Mouse (Mus musculus): ENCODE measurements around the gene AI854703. TPM values are rescaled to one million over a fixed set of nuclear protein-coding genes. Genes with fewer than 3 reads are reported as not detected.

Gene AI854703
- polyA plus RNA-seq, 1 experiment from 2014 or later = 1.0 TPM

DNA sequence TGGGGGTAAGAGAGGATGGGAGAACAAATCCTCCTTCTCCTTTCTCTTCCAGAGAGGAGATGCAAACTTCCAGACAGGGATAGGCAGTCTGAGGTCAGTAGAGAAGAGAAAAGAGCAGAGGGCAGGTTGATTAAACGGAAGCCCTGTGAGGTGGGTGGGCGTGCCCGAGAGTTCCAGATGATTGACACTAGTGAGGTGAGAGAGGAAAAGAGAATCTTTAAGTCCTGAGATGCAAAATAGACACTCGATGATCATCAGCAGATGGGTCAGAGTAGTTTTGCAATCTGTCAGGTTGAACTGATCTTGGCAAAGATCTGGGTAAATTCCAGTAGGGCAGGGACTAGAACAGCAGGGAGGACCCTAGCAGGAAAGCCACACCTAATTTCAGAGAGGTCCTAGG is 38.2 kb downstream of the AI854703 start:
- Histone ChIP-seq H3K36me3 (ENCODE audit: control insufficient read depth, insufficient read depth) (no peaks in the 10 kb centered on the region), H3K9me3 (replicated peaks; ENCODE audit: control insufficient read depth, low read length) (no peaks in the 10 kb centered on the region), H3K27me3 (ENCODE audit: control insufficient read depth, insufficient read depth, low read length) (no peaks in the 10 kb centered on the region), H3K9ac (ENCODE audit: low read length) (no peak overlapping the region), H3K27ac (ENCODE audit: low read length) (no peak overlapping the region), H3K4me2 (ENCODE audit: low read depth, low read length) (no peak overlapping the region), H3K4me1 (ENCODE audit: control insufficient read depth, insufficient read depth, low read length) (no peaks in the 10 kb centered on the region), H3K4me3 (ENCODE audit: low read length) (no peak overlapping the region)
- WGBS = 84% methylated on average over 4 of the region's 4 CpGs
- ATAC-seq (replicated peaks; ENCODE audit: extremely low read depth, insufficient read depth, low FRiP score) = no peak

- Histone ChIP-seq H3K4me1 (ENCODE audit: control insufficient read depth, insufficient read depth, low read length) (no peaks in the 10 kb centered on the region), H3K4me2 (ENCODE audit: low read depth, low read length) (no peak overlapping the region), H3K27me3 (ENCODE audit: control insufficient read depth, insufficient read depth, low read length) (no peaks in the 10 kb centered on the region), H3K4me3 (ENCODE audit: low read length) (no peak overlapping the region), H3K36me3 (ENCODE audit: control insufficient read depth, insufficient read depth) (no peaks in the 10 kb centered on the region), H3K9me3 (replicated peaks; ENCODE audit: control insufficient read depth, low read length) (no peaks in the 10 kb centered on the region), H3K27ac (ENCODE audit: low read length) (no peak overlapping the region), H3K9ac (ENCODE audit: low read length) (no peak overlapping the region)
- 87% methylated on average over 9 of the region's 9 CpGs for WGBS
- ATAC-seq (replicated peaks; ENCODE audit: extremely low read depth, insufficient read depth, low FRiP score) = no peak
Observed at GRCm38 (mm10) chr6:48665471-48665870, 38.9 kb downstream of the AI854703 start.

DNA sequence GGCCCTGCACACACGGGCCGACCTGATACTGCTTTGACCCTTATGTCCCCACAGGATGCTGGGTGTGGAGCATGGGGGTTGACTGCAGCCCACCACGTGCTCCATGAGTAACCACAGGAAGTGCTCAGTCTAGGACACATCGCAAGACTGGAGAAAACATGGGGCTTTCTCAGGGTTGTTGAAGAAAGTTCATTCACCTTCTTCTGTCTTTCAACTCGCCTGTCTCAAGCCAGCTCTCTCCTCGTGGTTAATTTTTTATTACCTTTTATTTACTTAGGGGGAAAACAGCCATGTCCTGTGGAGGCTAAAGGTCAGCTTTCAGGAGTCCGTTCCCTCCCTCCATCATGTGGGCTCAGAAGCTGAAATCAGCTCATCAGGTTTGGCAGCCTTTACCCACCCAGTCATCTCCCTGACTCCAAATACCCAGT is 39.6 kb downstream of the AI854703 start:
- no peaks in the 10 kb centered on the region for H3K36me3 ChIP-seq (ENCODE audit: control insufficient read depth, insufficient read depth)
- H3K27ac ChIP-seq (ENCODE audit: low read length) = no peak overlapping the region
- H3K9me3 ChIP-seq (replicated peaks; ENCODE audit: control insufficient read depth, low read length) = no peaks in the 10 kb centered on the region
- H3K4me1 ChIP-seq (ENCODE audit: control insufficient read depth, insufficient read depth, low read length) = no peaks in the 10 kb centered on the region
- 54% methylated on average over 7 of the region's 7 CpGs for WGBS
- H3K9ac ChIP-seq (ENCODE audit: low read length) = no peak overlapping the region
- no peak for ATAC-seq (replicated peaks; ENCODE audit: extremely low read depth, insufficient read depth, low FRiP score)
- no peaks in the 10 kb centered on the region for H3K27me3 ChIP-seq (ENCODE audit: control insufficient read depth, insufficient read depth, low read length)
- no peak overlapping the region for H3K4me3 ChIP-seq (ENCODE audit: low read length)
- no peak overlapping the region for H3K4me2 ChIP-seq (ENCODE audit: low read depth, low read length)

DNA sequence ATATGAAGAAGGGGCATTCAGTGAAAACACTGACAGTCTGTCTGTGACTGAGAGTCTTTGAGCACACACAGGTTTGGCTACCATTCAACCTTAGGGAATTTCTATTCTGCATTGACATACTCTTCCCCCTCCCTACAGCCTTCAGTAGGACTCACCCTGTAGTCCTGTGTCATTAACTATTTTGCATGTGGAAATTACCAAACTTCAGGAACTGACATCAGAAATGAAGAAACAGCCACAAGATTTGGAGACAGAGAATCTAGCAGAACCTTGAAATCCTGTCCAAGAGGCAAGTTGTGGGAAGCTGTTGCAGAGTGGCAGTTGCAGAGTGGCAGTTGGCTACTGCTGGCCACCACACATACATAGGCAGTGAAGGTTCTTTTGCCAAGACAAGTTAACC is 41.5 kb downstream of the AI854703 start:
- no peak for ATAC-seq (replicated peaks; ENCODE audit: extremely low read depth, insufficient read depth, low FRiP score)
- no peaks in the 10 kb centered on the region for H3K9me3 ChIP-seq (replicated peaks; ENCODE audit: control insufficient read depth, low read length)

GRCm38 (mm10) chr6:48669446-48669969 is 42.9 kb downstream of the AI854703 start:
- H3K36me3 ChIP-seq (ENCODE audit: control insufficient read depth, insufficient read depth) = no peaks in the 10 kb centered on the region
- WGBS = 54% methylated on average over 2 of the region's 2 CpGs
- no peaks in the 10 kb centered on the region for H3K27me3 ChIP-seq (ENCODE audit: control insufficient read depth, insufficient read depth, low read length)
- H3K27ac ChIP-seq (ENCODE audit: low read length) = no peak overlapping the region
- no peaks in the 10 kb centered on the region for H3K4me1 ChIP-seq (ENCODE audit: control insufficient read depth, insufficient read depth, low read length)
- no peaks in the 10 kb centered on the region for H3K9me3 ChIP-seq (replicated peaks; ENCODE audit: control insufficient read depth, low read length)
- H3K9ac ChIP-seq (ENCODE audit: low read length) = no peak overlapping the region
- no peak overlapping the region for H3K4me2 ChIP-seq (ENCODE audit: low read depth, low read length)
- H3K4me3 ChIP-seq (ENCODE audit: low read length) = no peak overlapping the region
- ATAC-seq (replicated peaks; ENCODE audit: extremely low read depth, insufficient read depth, low FRiP score) = no peak

More for the DNA sequence above, 41.5 kb downstream of the AI854703 start:
- no peak overlapping the region for H3K4me3 ChIP-seq (ENCODE audit: low read length)
- H3K27ac ChIP-seq (ENCODE audit: low read length) = no peak overlapping the region
- no peaks in the 10 kb centered on the region for H3K27me3 ChIP-seq (ENCODE audit: control insufficient read depth, insufficient read depth, low read length)
- H3K9ac ChIP-seq (ENCODE audit: low read length) = no peak overlapping the region
- H3K4me1 ChIP-seq (ENCODE audit: control insufficient read depth, insufficient read depth, low read length) = no peaks in the 10 kb centered on the region
- no peak overlapping the region for H3K4me2 ChIP-seq (ENCODE audit: low read depth, low read length)
- no peaks in the 10 kb centered on the region for H3K36me3 ChIP-seq (ENCODE audit: control insufficient read depth, insufficient read depth)

- Histone ChIP-seq H3K4me3 (ENCODE audit: low read length) (no peak overlapping the region), H3K4me1 (ENCODE audit: control insufficient read depth, insufficient read depth, low read length) (no peaks in the 10 kb centered on the region), H3K9ac (ENCODE audit: low read length) (no peak overlapping the region), H3K27me3 (ENCODE audit: control insufficient read depth, insufficient read depth, low read length) (no peaks in the 10 kb centered on the region), H3K9me3 (replicated peaks; ENCODE audit: control insufficient read depth, low read length) (no peaks in the 10 kb centered on the region), H3K4me2 (ENCODE audit: low read depth, low read length) (no peak overlapping the region), H3K36me3 (ENCODE audit: control insufficient read depth, insufficient read depth) (no peaks in the 10 kb centered on the region; the same call in 1 of the 2 replicates), H3K27ac (ENCODE audit: low read length) (no peak overlapping the region; the same call in 1 of the 2 replicates)
- 91% methylated on average over 9 of the region's 9 CpGs for WGBS
- ATAC-seq (replicated peaks; ENCODE audit: extremely low read depth, insufficient read depth, low FRiP score) = no peak
Observed at GRCm38 (mm10) chr6:48674291-48675058, 47.9 kb downstream of the AI854703 start.

DNA sequence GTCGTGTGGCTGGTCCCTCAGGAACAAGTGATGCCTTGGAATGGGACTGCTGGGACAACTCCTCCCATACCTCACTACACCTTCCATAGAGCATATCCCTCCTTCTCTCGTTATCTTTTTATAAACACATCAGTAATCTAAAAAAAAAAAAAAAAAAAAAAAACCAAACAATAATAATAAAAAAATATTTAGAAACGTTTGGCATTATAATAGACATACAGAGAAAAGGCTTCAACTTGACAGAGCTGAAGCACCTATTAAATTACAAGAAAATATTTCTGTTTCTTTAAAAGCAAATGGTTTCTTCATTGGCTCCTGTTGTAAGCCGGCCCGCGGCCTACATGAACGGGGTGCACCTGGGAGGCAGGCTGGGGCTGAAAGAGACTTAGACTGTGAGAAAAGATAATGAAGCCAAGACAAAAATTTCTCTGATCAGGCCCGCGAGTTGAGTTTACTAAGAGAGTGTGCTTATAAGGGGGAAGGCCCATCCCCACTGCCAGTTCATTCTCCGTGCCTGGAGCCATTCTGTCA is 48.9 kb downstream of the AI854703 start:
- WGBS = 45% methylated on average over 10 of the region's 10 CpGs
- ATAC-seq (replicated peaks; ENCODE audit: extremely low read depth, insufficient read depth, low FRiP score) = no peak

GRCm38 (mm10) chr6:48675931-48676859 is 49.6 kb downstream of the AI854703 start, which contains the start of gene Gimap9:
Gene Gimap9, plus strand, starts transcription at chr6:48676129.
- Histone ChIP-seq H3K4me3 (ENCODE audit: low read length) (peak within 1 kb of the TSS; percentile 49), H3K36me3 (ENCODE audit: control insufficient read depth, insufficient read depth) (no peaks in the 10 kb centered on the region; the same call in 1 of the 2 replicates), H3K9ac (ENCODE audit: low read length) (peak within 1 kb of the TSS; percentile 46), H3K9me3 (replicated peaks; ENCODE audit: control insufficient read depth, low read length) (no peaks in the 10 kb centered on the region), H3K4me1 (ENCODE audit: control insufficient read depth, insufficient read depth, low read length) (no peaks in the 10 kb centered on the region), H3K27ac (ENCODE audit: low read length) (peak within 1 kb of the TSS; percentile 67; the same call in 1 of the 2 replicates), H3K4me2 (ENCODE audit: low read depth, low read length) (peak within 1 kb of the TSS; percentile 48), H3K27me3 (ENCODE audit: control insufficient read depth, insufficient read depth, low read length) (no peaks in the 10 kb centered on the region)
- ATAC-seq (replicated peaks; ENCODE audit: extremely low read depth, insufficient read depth, low FRiP score) = peak; percentile 62; the same call in 1 of the 2 replicates
- 27% methylated on average over 13 of the region's 13 CpGs for WGBS

More for the DNA sequence above, 48.9 kb downstream of the AI854703 start:
- Histone ChIP-seq H3K4me2 (ENCODE audit: low read depth, low read length) (peak overlapping the region; percentile 48), H3K36me3 (ENCODE audit: control insufficient read depth, insufficient read depth) (no peaks in the 10 kb centered on the region; the same call in 1 of the 2 replicates), H3K9me3 (replicated peaks; ENCODE audit: control insufficient read depth, low read length) (no peaks in the 10 kb centered on the region), H3K27me3 (ENCODE audit: control insufficient read depth, insufficient read depth, low read length) (no peaks in the 10 kb centered on the region), H3K4me3 (ENCODE audit: low read length) (peak overlapping the region; percentile 49), H3K9ac (ENCODE audit: low read length) (no peak overlapping the region; the same call in 1 of the 2 replicates), H3K4me1 (ENCODE audit: control insufficient read depth, insufficient read depth, low read length) (no peaks in the 10 kb centered on the region), H3K27ac (ENCODE audit: low read length) (peak overlapping the region; percentile 29; the same call in 1 of the 2 replicates)

Data from heart, embryonic 16.5 days (tissue).